Mouse (Mus musculus) liver, adult 2 months (tissue): Measurements from ENCODE around the gene Rab5if. TPM values are rescaled to one million over a fixed set of nuclear protein-coding genes. Genes with fewer than 3 reads are reported as not detected.

Experiments
- DNase-seq: peaks from one replicate; pipeline ENCODE4 v3.0.0-alpha.2; 2011; ENCODE audit warnings: low read depth, low spot score; ENCODE audit errors: extremely low read depth
- H3K27ac ChIP-seq: fragments of 200-500 bp; replicated peaks from 2 replicates; pipeline ENCODE4 v1.5.1; 2012; ENCODE audit warnings: low read depth, mild to moderate bottlenecking, control low read depth, inconsistent platforms, low read length; ENCODE audit not compliant: insufficient read depth
- H3K27me3 ChIP-seq: fragments of 200-500 bp; 2 replicates; pipeline ENCODE4 v1.6.1; 2012; ENCODE audit warnings: mild to moderate bottlenecking, moderate library complexity, low read length, inconsistent platforms; ENCODE audit not compliant: control insufficient read depth, insufficient read depth
- H3K36me3 ChIP-seq: fragments of 200-500 bp; 2 replicates; pipeline ENCODE4 v1.6.1; 2012; ENCODE audit warnings: low read length, inconsistent platforms; ENCODE audit not compliant: control insufficient read depth, insufficient read depth
- H3K4me1 ChIP-seq: fragments of 200-500 bp; 2 replicates; pipeline ENCODE4 v1.6.1; 2011; ENCODE audit warnings: low read length; ENCODE audit not compliant: control insufficient read depth, insufficient read depth
- H3K4me3 ChIP-seq: fragments of 200-500 bp; 2 replicates; pipeline ENCODE4 v1.5.1; 2011; ENCODE audit warnings: low read depth, mild to moderate bottlenecking, control low read depth, low read length, moderate library complexity; ENCODE audit not compliant: insufficient read depth
- H3K79me2 ChIP-seq: fragments of 200-500 bp; 2 replicates; pipeline ENCODE4 v1.6.1; 2012; ENCODE audit warnings: inconsistent platforms, mild to moderate bottlenecking, low read length, moderate library complexity; ENCODE audit not compliant: control insufficient read depth, insufficient read depth
- H3K9ac ChIP-seq: fragments of 200-500 bp; 2 replicates; pipeline ENCODE4 v1.6.1; 2012; ENCODE audit warnings: low read depth, mild to moderate bottlenecking, control low read depth, inconsistent platforms, low read length
- CTCF ChIP-seq: fragments of 200-500 bp; IDR thresholded peaks from 2 replicates; pipeline ENCODE4 v1.5.1; 2011; ENCODE audit warnings: low read depth, low read length, control low read depth
- POLR2A ChIP-seq: fragments of 200-500 bp; IDR thresholded peaks from 2 replicates; pipeline ENCODE4 v1.6.1; 2011; ENCODE audit warnings: low read length, control low read depth; ENCODE audit not compliant: insufficient read depth; ENCODE audit errors: extremely low read depth
- WGBS: fragments of 180-500 bp; shearing (Covaris S2); methylation state at CpG from one replicate; pipeline ENCODE4 v1.1.7; 2018; 5-methylcytosine and 5-hydroxymethylcytosine counted together
- polyA plus RNA-seq: library from polyadenylated mRNA; depleted of rRNA; stranded (reverse); fragments of >200 nt; gene quantifications from 2 replicates; pipeline ENCODE4 v1.2.3, GENCODE M21; 2012
- total RNA-seq: library from RNA; depleted of rRNA; stranded (reverse); fragments of >200 nt; gene quantifications from 2 replicates; pipeline ENCODE4 v1.2.3, GENCODE M21; 2014

Rab5if gene
- total and polyA plus RNA-seq, 2 experiments: 122 to 149 TPM

DNA sequence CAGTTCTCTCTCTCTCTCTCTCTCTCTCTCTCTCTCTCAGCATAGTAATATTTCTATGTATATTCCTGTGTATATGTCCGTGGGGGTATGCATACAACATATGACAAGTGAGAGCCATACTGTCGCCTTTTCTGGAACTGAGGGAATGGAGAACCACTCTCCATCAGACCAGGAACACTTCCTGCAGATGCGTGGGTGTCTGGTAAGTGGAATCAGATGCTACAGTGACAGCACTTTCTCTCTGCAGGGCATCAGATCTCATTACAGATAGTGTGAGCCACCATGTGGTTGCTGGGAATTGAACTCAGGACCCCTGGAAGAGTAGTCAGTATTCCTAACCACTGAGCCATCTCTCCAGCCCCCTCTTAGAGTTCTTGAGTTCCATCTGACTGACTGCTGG is 25.6 kb downstream of the Rab5if start:
- TF ChIP-seq CTCF (no peak), POLR2A (no peak)
- Histone ChIP-seq H3K36me3 (no peaks in the 10 kb centered on the region), H3K4me3 (no peak overlapping the region), H3K79me2 (no peaks in the 10 kb centered on the region), H3K27me3 (no peaks in the 10 kb centered on the region), H3K27ac (no peak overlapping the region), H3K4me1 (no peaks in the 10 kb centered on the region), H3K9ac (no peak overlapping the region)
- DNase-seq: no peak
- WGBS: 71% methylated on average over 3 of the region's 3 CpGs

- TF ChIP-seq CTCF (no peak), POLR2A (no peak)
- H3K36me3 ChIP-seq: no peaks in the 10 kb centered on the region
- no peak overlapping the region for H3K4me3 ChIP-seq
- H3K27me3 ChIP-seq: no peaks in the 10 kb centered on the region
- 68% methylated on average over 3 of the region's 3 CpGs for WGBS
- no peak overlapping the region for H3K27ac ChIP-seq
- DNase-seq: no peak
- H3K9ac ChIP-seq: no peak overlapping the region
- no peaks in the 10 kb centered on the region for H3K79me2 ChIP-seq
- H3K4me1 ChIP-seq: no peaks in the 10 kb centered on the region
These were observed 29.3 kb downstream of the Rab5if start for GRCm38 (mm10) chr2:156892240-156892639.

- Histone ChIP-seq H3K4me1 (no peaks in the 10 kb centered on the region), H3K36me3 (no peaks in the 10 kb centered on the region), H3K4me3 (no peak overlapping the region), H3K79me2 (no peaks in the 10 kb centered on the region), H3K27ac (no peak overlapping the region), H3K27me3 (no peaks in the 10 kb centered on the region), H3K9ac (no peak overlapping the region)
- TF ChIP-seq POLR2A: no peak
- TF ChIP-seq CTCF: no peak
- no peak for DNase-seq
- 77% methylated on average over 6 of the region's 6 CpGs for WGBS
These were observed 29.9 kb downstream of the Rab5if start for GRCm38 (mm10) chr2:156892821-156893220.

DNA sequence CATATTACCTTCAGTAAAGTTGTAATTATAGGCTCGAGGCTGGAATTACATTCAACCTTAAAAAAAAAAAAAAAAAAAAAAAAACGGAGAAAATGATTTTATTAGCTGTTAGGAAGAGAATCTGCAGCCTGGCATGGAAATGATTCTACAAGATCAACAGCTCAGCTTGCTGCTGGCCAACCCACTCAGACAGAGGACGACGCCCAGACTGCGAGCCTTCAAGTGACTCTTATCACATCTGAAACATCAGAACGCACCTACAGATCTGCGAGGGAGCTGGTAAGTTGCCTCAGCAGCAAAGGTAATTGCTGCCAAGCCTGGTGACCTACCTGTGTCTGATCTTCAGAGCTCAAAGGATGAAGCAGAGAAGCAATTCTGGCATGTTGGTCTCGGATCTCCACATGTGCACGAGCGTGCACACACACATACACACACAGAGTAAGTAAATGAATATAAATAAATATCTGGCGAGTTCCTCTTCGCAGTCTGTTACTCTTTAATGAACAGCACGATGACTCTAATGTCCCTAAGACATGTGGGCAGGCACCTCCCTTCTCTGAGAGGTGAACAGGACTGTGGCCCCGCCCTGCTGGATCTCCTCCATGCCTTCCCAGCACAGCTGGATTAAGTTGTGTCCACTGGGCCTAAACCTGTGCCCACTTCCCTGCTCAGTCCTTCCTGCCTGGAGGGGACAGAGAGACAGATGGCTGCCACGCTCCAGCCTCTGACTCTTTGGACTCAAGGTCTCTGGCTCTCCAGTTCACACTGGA is 31.8 kb downstream of the Rab5if start:
- WGBS: 74% methylated on average over 15 of the region's 15 CpGs
- H3K9ac ChIP-seq: no peak overlapping the region
- H3K36me3 ChIP-seq: no peaks in the 10 kb centered on the region
- H3K4me3 ChIP-seq: no peak overlapping the region
- no peaks in the 10 kb centered on the region for H3K27me3 ChIP-seq
- no peak overlapping the region for H3K27ac ChIP-seq
- H3K4me1 ChIP-seq: no peaks in the 10 kb centered on the region; the same call in 1 of the 2 replicates
- TF ChIP-seq CTCF: no peak
- no peak for TF ChIP-seq POLR2A
- H3K79me2 ChIP-seq: no peaks in the 10 kb centered on the region
- DNase-seq: no peak

DNA sequence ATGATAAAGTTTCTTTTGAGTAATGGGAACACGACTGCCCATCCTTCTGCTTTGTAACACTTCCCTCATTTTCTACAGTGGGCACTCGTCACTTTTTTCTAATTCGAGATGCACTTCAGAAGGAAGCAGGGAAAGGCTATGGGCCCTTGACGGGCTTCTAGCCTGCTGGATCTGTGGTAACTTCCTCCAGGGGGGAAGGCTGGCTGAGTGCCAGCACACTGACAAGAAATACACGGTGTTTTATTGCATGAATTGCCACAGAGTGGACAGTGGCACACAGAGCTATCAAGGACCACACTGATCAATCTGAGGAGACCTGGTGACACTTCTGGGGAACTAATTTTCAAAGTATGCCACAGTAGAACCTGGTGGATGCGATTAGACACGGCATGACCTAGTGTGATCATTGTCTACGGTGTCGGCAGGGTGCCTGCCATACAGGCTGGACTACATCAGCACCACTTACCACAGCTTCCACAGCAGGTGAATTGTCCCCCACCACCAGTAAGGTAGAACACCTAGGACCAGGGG is 33.5 kb downstream of the Rab5if start:
- 79% methylated on average over 9 of the region's 9 CpGs for WGBS
- no peaks in the 10 kb centered on the region; the same call in 1 of the 2 replicates for H3K4me1 ChIP-seq
- no peaks in the 10 kb centered on the region for H3K27me3 ChIP-seq
- no peaks in the 10 kb centered on the region for H3K36me3 ChIP-seq
- H3K79me2 ChIP-seq: no peaks in the 10 kb centered on the region
- H3K4me3 ChIP-seq: no peak overlapping the region
- DNase-seq: no peak
- H3K9ac ChIP-seq: no peak overlapping the region
- no peak overlapping the region for H3K27ac ChIP-seq
- no peak for TF ChIP-seq CTCF
- TF ChIP-seq POLR2A: no peak

GRCm38 (mm10) chr2:156897034-156897433 is 34.1 kb downstream of the Rab5if start:
- no peak overlapping the region for H3K9ac ChIP-seq
- H3K27ac ChIP-seq: no peak overlapping the region
- no peak for DNase-seq
- H3K27me3 ChIP-seq: no peaks in the 10 kb centered on the region
- TF ChIP-seq POLR2A (no peak), CTCF (no peak)
- H3K4me3 ChIP-seq: no peak overlapping the region
- 82% methylated on average over 9 of the region's 9 CpGs for WGBS
- no peaks in the 10 kb centered on the region; the same call in 1 of the 2 replicates for H3K4me1 ChIP-seq
- H3K79me2 ChIP-seq: no peaks in the 10 kb centered on the region
- H3K36me3 ChIP-seq: no peaks in the 10 kb centered on the region
